Mouse (Mus musculus): ENCODE data around the gene Kifc3.

- TF ChIP-seq CTCF (IDR thresholded peaks at IDR 0.05; ENCODE audit: extremely low read depth, insufficient read length, insufficient replicate concordance, low read depth, low read length) (no peak), POLR2A (IDR thresholded peaks at IDR 0.05; ENCODE audit: low read depth, low read length) (no peak)
Observed at GRCm38 (mm10) chr8:95209924-95210323, 7.3 kb upstream of the Kifc3 start.

All from small intestine, adult 2 months (tissue).